8 mouse cellular contexts compared by ENCODE assay signal in genomic region chr10:93335828-93336461, GRCm38 (mm10). TPM values are rescaled to one million over a fixed set of nuclear protein-coding genes. Genes with fewer than 3 reads are reported as not detected.
DNase-seq lines count a peak whose midpoint lies in the region; ATAC-seq lines count a peak whose summit lies in the region.

No protein-coding gene starts in this region.

- ATAC-seq in heart, embryonic 11.5 days (replicated peaks; ENCODE audit: insufficient number of reproducible peaks, low FRiP score, low TSS enrichment): peak; percentile 62
- ATAC-seq in megakaryocyte, adult 5-6 weeks (ENCODE audit: poor library complexity, severe bottlenecking): peak; percentile 77

- 0 out of 2 replicates have a peak, but pooled peaks cover 2% of the 10 kb centered on the region for H3K9me3 ChIP-seq in heart, embryonic 11.5 days (replicated peaks; ENCODE audit: control insufficient read depth, low read length)

- WGBS in heart, embryonic 11.5 days (ENCODE audit: insufficient replicate concordance): 63% methylated on average over 16 of the region's 16 CpGs

- no peak overlapping the region for H3K4me2 ChIP-seq in heart, embryonic 11.5 days

- H3K4me1 ChIP-seq in heart, embryonic 11.5 days (ENCODE audit: control insufficient read depth, insufficient read depth, low read length): peaks cover 16% of the 10 kb centered on the region

- peak; percentile 32 to 44 for DNase-seq in spleen, adult 18-20 months
- no peak for DNase-seq in spleen, adult 12 weeks (ENCODE audit: low spot score)
- DNase-seq in kidney, postnatal 14 days: peak; percentile 81
- no peak for DNase-seq in cerebellum, postnatal 25 days
- no peak for DNase-seq in layer of hippocampus, postnatal 25 days (ENCODE audit: extremely low spot score in 1 of 2, low spot score in 1 of 2)
- DNase-seq in right cerebral cortex, adult 18-20 months: no peak

- no peaks in the 10 kb centered on the region for H3K36me3 ChIP-seq in heart, embryonic 11.5 days (ENCODE audit: control insufficient read depth, insufficient read depth, low read length)

- H3K9ac ChIP-seq in heart, embryonic 11.5 days (ENCODE audit: low read depth, low read length): no peak overlapping the region

- no peak overlapping the region for H3K4me3 ChIP-seq in heart, embryonic 11.5 days (ENCODE audit: low read depth, low read length)

- H3K27ac ChIP-seq in heart, embryonic 11.5 days (ENCODE audit: low read depth, low read length): peak overlapping the region; percentile 79

- H3K27me3 ChIP-seq in heart, embryonic 11.5 days (ENCODE audit: control insufficient read depth, insufficient read depth, low read length): no peaks in the 10 kb centered on the region

RNA-seq across cellular contexts. Expression of gene Elk3, which starts 25.0 kb away (rescaled TPM):
- 39.9 and 42.1 TPM in 2 replicates for polyA plus RNA-seq in heart, embryonic 11.5 days (2014; fragmentation: Nextera tagmentation; extraction: Ambion mirVana)
- 27.1 and 29.4 TPM in 2 replicates for total RNA-seq in megakaryocyte, adult 5-6 weeks (2015)
- 19.8 and 22.6 TPM in 2 replicates for total RNA-seq in megakaryocyte, adult 5-6 weeks (2017)
- total RNA-seq in layer of hippocampus, postnatal 25 days (2021): 1 to 10 TPM; 7.6 to 8.5 TPM

Comparison
In these comparisons a context has a peak if more than half of its experiments do, and no peak if none do; other contexts are left out.
1. DNase-seq: peak in spleen, adult 18-20 months (2 of 2) and kidney, postnatal 14 days (single experiment); none in spleen, adult 12 weeks (single experiment), cerebellum, postnatal 25 days (0 of 2), layer of hippocampus, postnatal 25 days (0 of 2) and right cerebral cortex, adult 18-20 months (single experiment).